Mouse (Mus musculus) G1E-ER4 (cell line): Measurements from ENCODE around the gene Frmd8. TPM values are rescaled to one million over a fixed set of nuclear protein-coding genes. Genes with fewer than 3 reads are reported as not detected.

Source experiments
- GATA1 ChIP-seq: IDR thresholded peaks from one replicate; pipeline ENCODE4 v1.8.0; 2012; ENCODE audit warnings: low read length, inconsistent platforms
- polyA plus RNA-seq: library from polyadenylated mRNA; stranded (reverse); fragments of >175 nt; gene quantifications from 2 replicates; pipeline ENCODE4 v1.2.3, GENCODE M21; 2012

The Frmd8 gene
- polyA plus RNA-seq, 1 experiment, result 12.9 TPM

DNA sequence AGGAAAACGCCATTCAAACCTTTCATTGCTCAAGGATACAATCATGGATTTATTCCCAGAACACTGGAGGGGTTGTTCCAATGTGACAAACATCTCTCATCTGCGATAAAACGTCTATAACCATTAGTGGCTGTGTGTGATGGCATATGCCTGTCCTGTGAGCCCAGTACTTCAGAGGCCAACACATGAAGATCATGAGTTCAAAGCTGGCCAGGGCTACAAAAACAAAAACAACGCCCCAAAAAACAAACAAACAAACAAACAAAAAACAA is 48.4 kb downstream of the Frmd8 start:
- no peak for TF ChIP-seq GATA1

DNA sequence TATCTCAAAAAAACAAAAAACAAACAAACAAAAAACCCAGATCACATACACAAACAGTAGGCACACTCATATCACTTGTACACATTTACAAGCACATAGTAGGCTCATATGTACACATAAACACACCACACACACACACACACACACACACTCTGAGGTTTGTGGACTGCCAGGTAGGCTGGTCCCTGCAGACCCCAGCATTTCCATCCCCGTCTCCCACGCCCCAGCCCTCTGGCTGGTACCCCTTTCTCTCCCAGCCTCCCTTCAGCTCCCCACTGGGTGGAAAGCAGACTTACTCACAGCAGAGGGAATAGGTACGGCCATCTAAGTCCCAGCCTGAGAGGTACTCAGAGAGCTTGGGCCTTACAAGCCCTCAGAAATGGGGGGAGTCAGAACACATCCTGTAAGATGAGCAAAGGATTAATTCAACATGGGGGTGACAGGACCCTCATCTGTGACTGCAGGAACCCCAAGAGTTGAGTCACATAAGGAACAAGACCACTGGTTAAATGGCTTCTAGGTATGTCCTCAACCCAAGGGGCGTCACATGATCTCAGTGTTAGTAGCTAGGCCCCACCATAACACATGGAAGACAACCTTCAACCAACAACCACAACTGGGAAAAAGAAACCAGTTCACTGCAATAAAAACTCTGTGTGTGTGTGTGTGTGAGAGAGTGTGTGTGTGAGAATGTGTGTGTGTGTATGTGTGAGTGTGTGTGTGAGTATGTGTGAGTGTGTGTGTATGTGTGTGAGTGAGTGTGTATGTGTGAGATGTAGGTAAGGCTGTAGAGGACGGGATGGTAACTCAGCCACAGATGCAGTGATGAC is 49.0 kb downstream of the Frmd8 start:
- TF ChIP-seq GATA1, result no peak

DNA sequence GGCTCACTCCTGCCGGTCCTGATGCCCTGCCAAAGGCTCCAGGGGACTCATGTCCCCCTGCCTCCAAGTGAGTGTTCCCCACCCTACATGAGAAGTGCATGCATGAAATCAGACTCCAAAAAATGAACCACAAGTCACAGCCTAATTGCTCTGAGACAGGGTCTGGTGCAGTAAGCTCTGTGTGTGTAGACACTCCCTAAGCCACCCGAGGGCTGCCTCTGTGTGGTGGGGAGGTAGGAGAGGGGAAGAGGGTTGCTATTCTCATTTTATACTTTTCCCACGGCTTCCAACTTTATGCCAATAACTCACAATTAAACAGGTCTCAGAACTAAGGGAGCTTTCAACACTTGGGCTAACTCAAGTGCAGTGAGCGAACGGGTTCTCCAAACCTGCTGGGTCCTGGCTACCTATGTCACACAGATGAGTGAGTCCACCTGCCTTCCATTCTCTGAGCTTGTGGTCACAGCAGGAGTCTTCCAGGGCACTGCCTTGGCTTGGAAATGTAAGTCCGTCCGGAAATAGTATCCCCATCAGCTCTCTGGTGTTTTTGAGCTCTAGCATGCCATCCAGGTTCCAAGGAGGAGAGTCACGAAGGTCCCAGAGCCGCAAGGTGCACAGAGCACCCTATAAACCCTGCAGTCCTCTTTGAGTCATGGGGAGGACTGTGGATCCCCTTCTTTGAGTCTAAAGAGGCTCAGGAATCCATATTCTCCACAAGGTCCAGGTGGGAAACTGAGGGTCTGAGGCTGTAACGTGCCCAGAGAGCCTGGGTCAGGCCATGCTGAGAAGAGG is 50.1 kb downstream of the Frmd8 start:
- no peak for TF ChIP-seq GATA1

DNA sequence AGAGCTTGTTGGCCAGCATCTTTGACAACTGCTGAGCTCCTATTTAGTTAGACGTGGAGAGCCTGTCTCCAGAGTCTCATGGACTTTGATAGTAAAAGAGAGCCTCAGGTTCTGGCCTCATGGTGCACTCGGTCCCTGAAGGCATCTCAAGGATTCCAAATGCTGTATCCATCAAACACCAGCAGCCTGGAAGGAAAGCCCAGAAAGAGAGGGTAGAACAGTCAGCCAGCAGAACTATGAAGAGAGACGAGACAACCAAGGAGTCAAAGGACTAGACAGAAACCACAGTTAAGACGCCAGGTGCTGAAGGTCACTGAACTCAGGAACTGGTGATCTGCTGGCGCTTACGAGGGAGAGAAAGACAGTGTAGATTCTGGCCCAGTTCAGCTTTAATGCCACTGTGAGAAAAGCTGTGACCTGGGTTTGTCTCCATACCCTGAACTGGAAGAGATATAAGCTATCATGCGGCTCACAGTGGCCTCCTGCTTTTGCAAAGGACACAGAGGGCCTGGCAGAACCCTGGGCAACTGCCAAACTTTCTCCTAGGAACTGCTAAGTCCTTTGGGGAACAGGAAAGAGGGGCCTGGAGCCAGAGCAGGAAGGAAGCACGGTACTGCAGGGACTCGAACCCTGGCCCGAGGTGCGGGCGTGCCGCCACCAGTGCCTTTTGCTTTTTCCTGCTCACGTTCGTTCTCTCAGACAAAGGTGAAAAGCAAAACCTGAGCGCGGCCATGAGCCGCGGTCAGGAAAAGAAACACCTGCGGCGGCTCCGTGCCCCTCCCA is 50.8 kb downstream of the Frmd8 start:
- no peak for TF ChIP-seq GATA1

DNA sequence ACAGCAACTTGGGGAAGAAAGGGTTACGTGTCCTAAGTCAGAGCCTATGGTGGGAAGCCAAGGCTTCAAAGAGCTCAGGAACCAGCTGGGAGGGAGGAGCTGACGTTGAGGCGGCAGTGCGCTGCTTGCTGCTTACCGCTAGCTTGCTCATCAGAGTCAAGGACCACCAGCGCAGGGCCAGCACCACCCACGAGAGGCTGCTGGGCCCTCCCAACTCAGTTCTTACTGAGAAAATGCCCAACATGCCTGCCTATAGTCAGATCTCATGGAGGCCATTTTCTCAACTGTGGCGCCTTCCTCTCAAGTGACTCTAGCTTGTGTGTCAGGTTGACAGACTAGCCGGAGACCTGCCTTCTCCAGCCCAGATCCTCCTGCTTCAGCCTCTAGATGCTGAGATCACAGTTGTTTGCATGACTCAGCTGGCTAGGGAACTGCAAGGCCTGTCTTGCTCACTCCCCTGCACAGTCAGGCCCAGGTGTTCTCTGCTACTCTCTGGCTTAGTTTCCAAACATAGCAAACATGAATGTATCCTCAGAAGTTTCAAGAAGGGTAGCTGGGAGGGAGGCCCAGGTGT is 51.7 kb downstream of the Frmd8 start:
- TF ChIP-seq GATA1, result no peak

DNA sequence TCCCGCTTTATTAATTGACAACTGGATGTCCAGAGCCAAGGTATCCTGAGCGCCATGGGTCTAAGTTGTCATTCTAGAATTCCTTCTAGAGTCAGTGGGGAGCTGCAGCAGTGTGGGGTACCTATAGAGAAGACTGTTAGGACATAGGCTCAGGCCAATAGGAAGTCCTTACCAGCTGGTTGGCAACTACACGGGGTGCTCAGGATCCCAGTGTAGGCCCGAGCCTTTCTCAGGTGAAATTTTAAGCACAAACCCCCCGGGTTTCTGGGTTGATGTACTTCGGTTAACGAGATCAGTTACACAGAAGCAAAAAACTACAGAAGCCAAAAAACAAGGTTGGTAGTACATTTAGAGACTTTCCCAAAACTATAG is 52.3 kb downstream of the Frmd8 start:
- TF ChIP-seq GATA1, result no peak

DNA sequence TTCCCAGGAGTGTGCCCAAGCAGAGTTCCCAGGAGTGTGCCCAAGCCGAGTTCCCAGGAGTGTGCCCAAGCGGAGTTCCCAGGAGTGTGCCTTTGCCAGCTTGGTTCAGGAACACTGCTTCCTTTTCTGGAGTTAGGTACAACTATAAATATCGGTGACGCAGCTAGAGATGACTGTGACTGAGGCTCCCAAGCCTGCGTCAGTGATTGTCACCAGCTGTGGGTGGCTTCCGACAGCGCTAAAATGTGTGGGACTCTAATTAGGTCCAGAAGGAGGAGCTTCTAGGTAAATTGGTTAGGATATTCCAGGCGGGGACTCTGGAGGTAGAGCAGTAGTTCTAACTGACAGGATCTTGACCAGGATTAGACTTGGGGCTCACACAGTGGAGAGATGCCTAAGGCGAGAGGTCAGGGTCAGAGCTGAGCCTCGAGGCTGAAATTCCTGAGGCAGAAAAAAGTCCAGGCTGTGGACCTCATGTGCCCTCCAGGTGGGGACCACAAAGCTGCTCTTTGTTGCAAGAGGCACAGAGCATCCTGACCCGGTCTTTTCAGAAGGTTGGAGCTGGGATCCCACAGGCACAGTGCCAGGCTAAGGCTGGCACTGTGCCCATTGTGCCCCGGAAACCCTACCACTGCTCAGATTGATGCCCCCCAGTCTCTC is 52.8 kb downstream of the Frmd8 start:
- no peak for TF ChIP-seq GATA1

DNA sequence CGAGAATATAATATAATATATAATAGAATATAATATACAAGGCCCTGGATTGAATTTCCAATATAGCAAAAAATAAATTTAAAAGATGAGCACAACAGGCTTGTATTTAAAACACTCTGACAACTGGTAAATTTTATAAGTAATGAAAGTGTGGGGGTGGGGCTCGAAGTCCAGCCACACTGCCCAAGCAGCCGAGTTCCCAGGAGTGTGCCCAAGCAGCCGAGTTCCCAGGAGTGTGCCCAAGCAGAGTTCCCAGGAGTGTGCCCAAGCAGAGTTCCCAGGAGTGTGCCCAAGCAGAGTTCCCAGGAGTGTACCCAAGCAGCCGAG is 53.3 kb downstream of the Frmd8 start:
- no peak for TF ChIP-seq GATA1

DNA sequence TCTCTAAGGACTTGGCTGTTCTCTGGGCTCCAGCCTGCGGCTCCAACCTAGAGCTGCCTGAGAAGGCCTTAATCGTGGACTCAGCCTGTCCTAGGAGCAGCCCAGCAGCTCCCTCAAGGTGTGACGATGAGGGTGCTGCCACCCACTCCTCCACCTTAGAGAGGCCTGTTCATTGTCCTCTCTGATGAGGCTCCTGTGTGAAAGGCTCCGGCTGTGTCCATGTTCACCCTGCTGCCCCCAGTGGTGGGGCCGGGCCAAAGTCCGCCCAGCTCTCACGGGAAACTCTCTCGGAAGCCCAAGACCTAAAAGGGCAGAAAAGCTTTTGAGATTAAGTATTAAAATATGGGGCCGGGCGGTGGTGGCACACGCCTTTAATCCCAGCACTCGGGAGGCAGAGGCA is 55.5 kb downstream of the Frmd8 start:
- TF ChIP-seq GATA1, result no peak

DNA sequence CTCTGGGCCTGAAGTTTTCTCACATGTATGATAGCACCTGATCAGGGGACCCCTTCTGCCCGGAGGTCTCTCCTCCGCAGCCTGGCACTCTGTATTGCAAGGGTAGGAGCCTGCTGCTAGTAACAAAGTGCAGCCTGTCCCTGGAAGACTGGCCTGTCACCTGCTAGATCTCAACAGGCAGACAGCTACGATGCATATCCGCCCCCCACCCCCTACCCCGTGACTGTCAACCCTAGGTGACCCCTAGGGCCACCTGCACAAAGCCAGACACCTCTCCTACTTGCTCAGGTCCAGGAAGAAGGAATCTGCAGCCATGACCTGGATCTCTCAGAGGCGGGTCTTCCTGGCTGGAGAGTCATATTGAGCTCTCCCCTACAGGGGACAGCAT is 56.5 kb downstream of the Frmd8 start:
- no peak for TF ChIP-seq GATA1

DNA sequence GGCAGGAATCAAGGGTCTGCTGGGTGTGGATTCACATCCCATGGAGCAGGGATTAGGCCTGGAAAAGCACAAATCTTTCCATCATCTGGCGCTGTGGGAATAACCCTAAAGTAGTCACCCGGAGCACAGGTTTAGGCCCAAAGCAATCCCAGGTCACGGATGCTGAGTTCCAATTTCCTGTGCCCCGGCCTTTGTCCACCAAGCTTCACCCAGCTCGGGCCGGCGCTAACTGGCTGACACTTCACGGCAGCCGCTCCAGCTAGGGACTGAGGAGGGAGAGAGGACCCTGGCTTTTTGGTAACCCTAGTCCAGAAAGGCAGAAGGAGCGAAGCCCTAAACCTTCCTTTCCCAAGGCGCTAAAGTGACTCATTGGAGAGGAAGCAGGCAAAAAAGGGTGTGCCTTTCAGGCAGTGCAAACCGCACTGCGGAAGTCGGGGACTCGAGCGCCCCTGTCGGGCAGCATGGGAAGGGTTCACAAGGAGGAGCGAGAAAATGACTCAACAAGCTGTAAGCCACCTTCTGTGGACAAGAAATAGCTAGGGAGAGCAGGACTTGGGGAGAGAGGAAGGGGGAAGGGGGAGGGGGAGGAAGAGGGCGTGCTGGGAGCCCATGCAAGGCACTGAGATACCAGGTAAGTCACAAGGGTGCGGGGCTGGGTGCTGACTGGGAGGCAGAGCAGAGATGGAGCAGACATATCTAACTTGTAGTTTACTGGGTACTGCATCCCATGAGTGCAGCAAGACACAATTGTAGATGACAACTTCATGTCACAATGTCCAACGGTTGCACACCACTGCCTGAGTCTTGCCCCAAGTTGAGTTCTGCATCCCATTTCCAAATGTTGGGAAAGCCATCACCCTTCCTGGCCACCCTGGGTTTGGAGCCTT is 57.1 kb downstream of the Frmd8 start:
- no peak for TF ChIP-seq GATA1

DNA sequence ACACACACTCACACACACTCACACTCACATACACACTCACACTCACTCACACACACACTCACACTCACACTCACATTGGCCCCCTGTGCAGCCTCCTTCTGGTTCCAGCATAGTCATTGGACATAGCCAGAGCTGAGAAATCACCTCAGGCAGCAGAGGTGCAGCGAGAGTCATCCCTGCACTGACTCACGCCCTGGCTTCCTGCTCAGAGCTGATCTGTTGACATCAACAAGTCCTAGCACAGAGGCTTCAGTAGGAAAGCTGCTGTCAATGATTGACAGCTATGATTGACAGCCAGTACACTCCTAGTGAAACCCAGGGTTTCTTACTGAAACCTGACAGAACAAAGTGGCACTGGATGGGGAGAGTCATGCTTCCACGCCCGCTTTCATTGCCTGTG is 59.1 kb downstream of the Frmd8 start:
- TF ChIP-seq GATA1, result no peak

DNA sequence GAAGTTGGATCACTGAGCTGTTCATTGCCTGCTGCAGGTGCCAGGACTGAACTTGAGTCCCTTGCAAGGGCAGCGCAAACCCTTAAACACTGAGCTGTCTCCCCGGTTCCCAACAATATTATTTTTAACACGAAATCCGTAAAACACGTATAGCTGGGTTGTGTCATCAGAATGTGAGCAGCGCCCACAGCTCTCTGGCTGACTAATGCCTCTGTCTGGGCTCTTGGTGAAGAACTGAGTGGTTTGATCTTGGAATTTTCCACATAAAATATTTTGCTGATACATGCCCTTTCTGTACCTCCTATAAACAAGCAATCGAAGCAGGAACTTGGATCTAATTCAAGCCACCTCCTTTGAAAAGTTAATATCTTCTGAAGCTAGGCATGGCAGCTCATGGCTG is 60.1 kb downstream of the Frmd8 start:
- TF ChIP-seq GATA1, result no peak

DNA sequence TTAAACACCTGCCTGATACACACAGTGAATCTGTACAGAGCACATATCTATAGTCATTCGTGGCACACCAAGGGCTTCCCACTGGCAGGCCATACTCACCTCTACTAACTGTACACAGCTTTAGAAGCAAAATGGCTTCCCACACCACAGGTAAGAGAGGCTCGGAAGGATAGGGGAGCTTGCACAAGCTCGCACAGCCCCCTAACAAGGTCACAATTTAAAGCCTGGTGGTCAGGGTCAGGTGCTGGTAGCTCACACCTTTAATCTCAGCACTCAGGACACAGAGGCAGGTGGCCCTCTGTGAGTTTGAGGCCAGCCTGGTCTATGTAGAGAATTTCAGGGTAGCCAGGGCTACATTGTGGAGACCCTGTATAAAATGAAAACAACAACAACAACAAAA is 61.5 kb downstream of the Frmd8 start:
- no peak for TF ChIP-seq GATA1

DNA sequence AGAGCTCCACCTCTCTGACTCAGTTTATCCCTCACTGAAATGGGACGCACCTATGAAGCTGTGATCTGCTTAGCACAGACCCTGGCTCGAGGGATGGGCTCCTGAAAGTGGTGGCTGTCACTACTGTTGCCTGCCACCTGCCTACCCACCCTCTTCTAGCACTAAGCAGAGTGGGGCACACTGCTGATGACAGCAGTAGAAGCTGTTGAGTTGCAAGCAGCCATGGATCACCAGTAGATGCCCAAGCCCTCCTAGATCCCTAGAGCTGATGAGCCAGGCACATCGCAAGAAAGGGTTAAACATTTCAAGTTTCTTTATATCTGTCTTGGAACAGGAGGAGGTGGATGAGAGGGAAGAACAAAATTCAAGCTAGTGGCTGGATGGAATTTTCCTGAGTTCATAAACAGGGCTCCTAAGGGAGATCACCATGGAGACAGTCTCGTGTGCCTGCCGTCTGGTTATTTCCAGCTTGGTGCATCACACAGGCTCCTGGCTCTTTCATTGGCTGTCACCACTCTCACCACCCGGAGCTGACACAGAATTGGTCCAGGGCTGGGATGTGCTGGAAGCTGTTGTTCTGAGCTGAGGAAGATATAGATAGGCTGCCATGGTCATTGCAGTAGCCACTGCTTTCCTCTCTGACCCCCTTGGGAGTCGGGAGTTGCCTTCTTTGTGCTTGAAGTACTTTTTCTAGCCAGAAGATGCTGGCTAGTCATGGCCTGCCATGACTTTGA is 63.1 kb downstream of the Frmd8 start:
- TF ChIP-seq GATA1, result no peak
